ENCODE assay signal across 6 mouse cellular contexts in genomic region chr19:57642536-57642935, GRCm38 (mm10).
"Had no signal": no experiment of that assay in that cellular context is flagged by ENCODE, and none has a peak within 500 bp of the region (broad histone marks: within the 10 kb centered on the region; RNA-seq: fewer than 3 reads in every experiment).

No protein-coding gene starts in this region.

- H3K9ac ChIP-seq: liver, embryonic 14.5 days; midbrain, embryonic 13.5 days had no signal

- H3K4me1 ChIP-seq: midbrain, embryonic 13.5 days had no signal

- H3K27ac ChIP-seq: kidney, postnatal 0 days; layer of hippocampus, adult 2 months; liver, embryonic 14.5 days; midbrain, embryonic 13.5 days had no signal

- H3K4me3 ChIP-seq: layer of hippocampus, adult 2 months; midbrain, embryonic 13.5 days had no signal

- ATAC-seq: midbrain, embryonic 13.5 days had no signal

- H3K27me3 ChIP-seq: midbrain, embryonic 13.5 days had no signal

- H3K36me3 ChIP-seq: midbrain, embryonic 13.5 days had no signal

- H3K9me3 ChIP-seq: midbrain, embryonic 13.5 days had no signal

- H3K4me2 ChIP-seq: midbrain, embryonic 13.5 days had no signal

- DNase-seq: liver; lung, adult 2 months had no signal
